Mouse (Mus musculus): ENCODE measurements around the gene Nrn1l.

DNA sequence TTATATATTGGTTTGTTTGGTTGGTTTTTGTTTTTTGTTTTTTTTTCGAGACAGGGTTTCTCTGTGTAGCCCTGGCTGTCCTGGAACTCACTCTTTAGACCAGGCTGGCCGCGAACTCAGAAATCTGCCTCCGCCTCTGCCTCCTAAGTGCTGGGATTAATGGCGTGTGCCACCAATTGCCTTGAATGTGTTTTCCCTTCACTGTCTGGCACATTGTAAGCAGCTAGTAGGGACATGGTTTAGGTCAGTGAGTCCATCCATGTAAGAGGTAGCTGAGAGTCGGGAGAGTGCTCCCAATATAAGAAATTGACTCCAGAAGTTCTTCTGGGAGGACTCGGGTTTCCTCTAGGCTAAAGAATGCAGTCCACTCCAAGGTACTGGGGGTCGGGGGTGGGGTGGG, 39.1 kb upstream of the Nrn1l start:
- TF ChIP-seq GATA1 (IDR thresholded peaks at IDR 0.05; ENCODE audit: borderline replicate concordance, low read length) (no peak), FLI1 (IDR thresholded peaks at IDR 0.05; ENCODE audit: low read length) (no peak)
